Mouse (Mus musculus): ENCODE data around the gene Gkn1. TPM values are rescaled to one million over a fixed set of nuclear protein-coding genes. Genes with fewer than 3 reads are reported as not detected.

The Gkn1 gene
- polyA plus RNA-seq, 1 experiment, result not detected

DNA sequence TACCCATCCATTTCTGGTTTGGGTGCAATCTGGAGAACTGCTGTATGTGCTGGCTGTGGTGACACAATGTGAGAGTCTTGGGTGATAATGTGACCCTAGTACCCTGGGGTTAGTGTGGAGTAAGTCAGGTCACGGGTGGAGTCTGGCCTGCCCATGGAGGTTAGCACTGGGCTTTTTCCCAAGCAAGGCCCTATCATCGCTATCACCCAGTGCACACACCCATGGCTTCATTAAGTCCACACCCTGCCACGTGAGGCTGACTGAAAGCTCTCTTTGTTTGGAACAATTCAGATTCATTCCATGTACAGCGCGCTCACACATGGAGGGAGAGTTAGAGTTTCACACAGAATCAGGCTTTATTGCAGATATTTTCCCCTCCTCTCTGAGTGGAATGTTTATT is 3.7 kb upstream of the Gkn1 start:
- DNase-seq (ENCODE audit: low read depth in 1 of 2, low spot score in 2 of 2), result no peak
- Histone ChIP-seq H3K27ac (ENCODE audit: insufficient read depth, low read length) (no peak overlapping the region), H3K4me3 (ENCODE audit: extremely low read depth, insufficient read depth, insufficient read length) (no peak overlapping the region), H3K36me3 (ENCODE audit: control insufficient read depth, insufficient read depth, low read length) (no peaks in the 10 kb centered on the region), H3K4me1 (ENCODE audit: control insufficient read depth, insufficient read depth, insufficient read length) (no peaks in the 10 kb centered on the region), H3K27me3 (ENCODE audit: control insufficient read depth, insufficient read depth, low read length) (no peaks in the 10 kb centered on the region)
- TF ChIP-seq CTCF (IDR thresholded peaks at IDR 0.05; ENCODE audit: extremely low read depth, insufficient read depth, insufficient read length, insufficient replicate concordance), result no peak
- no peak for TF ChIP-seq POLR2A (IDR thresholded peaks at IDR 0.05; ENCODE audit: low read depth, low read length)
- WGBS, result 90% methylated on average over 5 of the region's 5 CpGs

GRCm38 (mm10) chr6:87335935-87336295 is 14.8 kb downstream of the Gkn1 start:
- WGBS, result 34% methylated on average over 6 of the region's 6 CpGs
- no peak for DNase-seq (ENCODE audit: low read depth in 1 of 2, low spot score in 2 of 2)
- Histone ChIP-seq H3K4me3 (ENCODE audit: extremely low read depth, insufficient read depth, insufficient read length) (no peak overlapping the region), H3K27me3 (ENCODE audit: control insufficient read depth, insufficient read depth, low read length) (peaks cover 11% of the 10 kb centered on the region), H3K36me3 (ENCODE audit: control insufficient read depth, insufficient read depth, low read length) (no peaks in the 10 kb centered on the region), H3K27ac (ENCODE audit: insufficient read depth, low read length) (no peak overlapping the region), H3K4me1 (ENCODE audit: control insufficient read depth, insufficient read depth, insufficient read length) (peaks cover 2% of the 10 kb centered on the region; the same call in 1 of the 2 replicates)
- TF ChIP-seq CTCF (IDR thresholded peaks at IDR 0.05; ENCODE audit: extremely low read depth, insufficient read depth, insufficient read length, insufficient replicate concordance), result no peak
- TF ChIP-seq POLR2A (IDR thresholded peaks at IDR 0.05; ENCODE audit: low read depth, low read length), result no peak

- no peak for TF ChIP-seq POLR2A (IDR thresholded peaks at IDR 0.05; ENCODE audit: low read depth, low read length)
- no peak for TF ChIP-seq CTCF (IDR thresholded peaks at IDR 0.05; ENCODE audit: extremely low read depth, insufficient read depth, insufficient read length, insufficient replicate concordance)
- H3K36me3 ChIP-seq (ENCODE audit: control insufficient read depth, insufficient read depth, low read length), result no peaks in the 10 kb centered on the region
- 3% methylated on average over 54 of the region's 54 CpGs for WGBS
- peak within 1 kb of the TSS; percentile 67; the same call in 1 of the 2 replicates for H3K27ac ChIP-seq (ENCODE audit: insufficient read depth, low read length)
- peaks cover 2% of the 10 kb centered on the region; the same call in 1 of the 2 replicates for H3K4me1 ChIP-seq (ENCODE audit: control insufficient read depth, insufficient read depth, insufficient read length)
- peaks cover 11% of the 10 kb centered on the region for H3K27me3 ChIP-seq (ENCODE audit: control insufficient read depth, insufficient read depth, low read length)
- DNase-seq (ENCODE audit: low read depth in 1 of 2, low spot score in 2 of 2), result peak in 1 of 2 experiments; percentile 7
- peak within 1 kb of the TSS; percentile 41 for H3K4me3 ChIP-seq (ENCODE audit: extremely low read depth, insufficient read depth, insufficient read length)
These were observed 15.4 kb downstream of the Gkn1 start, which contains the start of gene Antxr1 for GRCm38 (mm10) chr6:87335091-87335934. TSS of gene Antxr1 (minus strand) at chr6:87335821.

GRCm38 (mm10) chr6:87334361-87335090 is 16.2 kb downstream of the Gkn1 start:
- WGBS, result 46% methylated on average over 11 of the region's 11 CpGs
- DNase-seq (ENCODE audit: low read depth in 1 of 2, low spot score in 2 of 2), result no peak
- TF ChIP-seq POLR2A (IDR thresholded peaks at IDR 0.05; ENCODE audit: low read depth, low read length), result no peak
- TF ChIP-seq CTCF (IDR thresholded peaks at IDR 0.05; ENCODE audit: extremely low read depth, insufficient read depth, insufficient read length, insufficient replicate concordance), result no peak
- Histone ChIP-seq H3K36me3 (ENCODE audit: control insufficient read depth, insufficient read depth, low read length) (no peaks in the 10 kb centered on the region), H3K27ac (ENCODE audit: insufficient read depth, low read length) (no peak overlapping the region; the same call in 1 of the 2 replicates), H3K27me3 (ENCODE audit: control insufficient read depth, insufficient read depth, low read length) (peaks cover 11% of the 10 kb centered on the region), H3K4me3 (ENCODE audit: extremely low read depth, insufficient read depth, insufficient read length) (no peak overlapping the region), H3K4me1 (ENCODE audit: control insufficient read depth, insufficient read depth, insufficient read length) (peaks cover 2% of the 10 kb centered on the region; the same call in 1 of the 2 replicates)

GRCm38 (mm10) chr6:87332380-87332779 is 18.4 kb downstream of the Gkn1 start:
- Histone ChIP-seq H3K4me1 (ENCODE audit: control insufficient read depth, insufficient read depth, insufficient read length) (peaks cover 2% of the 10 kb centered on the region; the same call in 1 of the 2 replicates), H3K4me3 (ENCODE audit: extremely low read depth, insufficient read depth, insufficient read length) (no peak overlapping the region), H3K27me3 (ENCODE audit: control insufficient read depth, insufficient read depth, low read length) (peaks cover 9% of the 10 kb centered on the region), H3K36me3 (ENCODE audit: control insufficient read depth, insufficient read depth, low read length) (no peaks in the 10 kb centered on the region), H3K27ac (ENCODE audit: insufficient read depth, low read length) (no peak overlapping the region)
- 76% methylated on average over 2 of the region's 2 CpGs for WGBS
- no peak for DNase-seq (ENCODE audit: low read depth in 1 of 2, low spot score in 2 of 2)
- no peak for TF ChIP-seq CTCF (IDR thresholded peaks at IDR 0.05; ENCODE audit: extremely low read depth, insufficient read depth, insufficient read length, insufficient replicate concordance)
- TF ChIP-seq POLR2A (IDR thresholded peaks at IDR 0.05; ENCODE audit: low read depth, low read length), result no peak

DNA sequence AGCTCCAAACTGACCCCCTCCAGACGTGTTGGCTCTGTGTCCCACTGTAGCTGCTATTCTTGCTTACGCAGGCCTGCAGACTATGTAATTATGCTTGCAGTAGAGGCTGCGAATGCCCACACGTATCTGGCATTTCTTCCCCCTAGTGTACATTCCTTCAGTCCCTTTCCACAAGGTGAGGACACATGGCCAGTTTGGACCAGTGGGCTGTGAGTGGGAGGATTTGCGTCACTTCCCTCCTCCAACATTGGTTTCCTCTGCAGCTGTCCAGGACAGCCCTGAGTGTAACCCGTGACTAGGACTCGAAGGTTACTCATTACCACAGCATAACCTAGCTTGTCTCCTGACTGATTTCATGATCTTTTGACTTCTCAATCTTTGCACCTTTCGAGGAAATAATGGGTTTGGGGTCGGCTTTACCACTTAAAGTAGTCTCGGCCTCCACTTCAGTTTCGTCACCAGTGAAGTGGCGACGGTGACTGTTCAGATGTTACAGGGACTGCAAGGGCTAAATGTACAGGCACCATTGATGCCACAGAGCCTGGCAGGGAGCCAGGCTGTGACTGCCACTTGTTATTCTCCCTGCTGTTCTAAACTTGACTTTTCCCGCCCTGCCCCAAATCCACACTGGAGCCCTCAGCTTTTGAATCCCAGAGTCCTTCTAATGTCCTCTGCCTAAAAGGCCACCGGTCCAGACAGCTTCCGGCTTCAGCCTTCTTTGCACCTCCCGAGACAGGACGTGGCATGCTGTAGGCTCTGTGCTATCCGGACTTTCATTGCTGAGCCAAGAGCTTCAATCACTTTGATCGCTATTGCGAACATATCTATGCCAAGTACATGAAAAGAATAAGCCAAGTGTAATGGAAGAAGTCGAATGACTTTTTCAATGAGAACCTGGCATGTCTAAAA is 22.2 kb downstream of the Gkn1 start:
- no peak for DNase-seq (ENCODE audit: low read depth in 1 of 2, low spot score in 2 of 2)
- no peaks in the 10 kb centered on the region for H3K4me1 ChIP-seq (ENCODE audit: control insufficient read depth, insufficient read depth, insufficient read length)
- no peak for TF ChIP-seq CTCF (IDR thresholded peaks at IDR 0.05; ENCODE audit: extremely low read depth, insufficient read depth, insufficient read length, insufficient replicate concordance)
- no peak for TF ChIP-seq POLR2A (IDR thresholded peaks at IDR 0.05; ENCODE audit: low read depth, low read length)
- H3K27ac ChIP-seq (ENCODE audit: insufficient read depth, low read length), result no peak overlapping the region
- H3K36me3 ChIP-seq (ENCODE audit: control insufficient read depth, insufficient read depth, low read length), result no peaks in the 10 kb centered on the region
- WGBS, result 80% methylated on average over 22 of the region's 22 CpGs
- H3K4me3 ChIP-seq (ENCODE audit: extremely low read depth, insufficient read depth, insufficient read length), result no peak overlapping the region
- H3K27me3 ChIP-seq (ENCODE audit: control insufficient read depth, insufficient read depth, low read length), result no peaks in the 10 kb centered on the region
